Mouse (Mus musculus): ENCODE measurements around the gene Haus2.

Haus2 gene

DNA sequence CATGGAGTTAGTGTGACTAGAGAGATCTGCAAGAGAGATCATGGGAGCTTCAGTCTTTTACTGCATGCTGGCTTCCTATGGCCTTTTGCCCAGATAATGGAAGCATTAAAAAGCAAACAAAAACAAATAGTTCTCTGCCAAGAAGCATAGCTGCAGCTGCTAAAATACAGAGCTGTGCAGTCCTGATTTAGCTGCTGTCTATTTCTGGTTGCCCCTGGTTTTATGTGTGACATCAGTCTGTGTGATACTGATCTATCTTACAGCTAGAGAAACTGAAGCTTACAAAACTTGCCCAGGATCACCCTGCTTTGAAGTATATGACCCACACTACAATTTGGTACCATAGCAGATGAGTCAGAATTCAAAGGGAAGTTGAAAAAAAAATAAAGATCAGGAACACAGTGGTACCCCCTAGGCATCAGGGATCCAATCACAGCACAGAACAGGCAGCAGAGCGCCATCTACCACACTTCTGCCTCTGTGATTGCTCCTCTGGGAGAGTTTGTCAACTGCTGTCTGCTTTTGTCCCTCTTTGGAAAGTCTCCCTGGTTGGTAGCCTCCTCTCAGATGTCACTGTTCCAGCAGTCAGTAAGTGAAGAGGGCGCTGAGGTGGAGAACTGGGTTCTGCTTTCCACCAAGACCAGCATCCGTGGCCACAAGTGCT lies 54.4 kb downstream of the Haus2 start:
- in situ Hi-C loops (cut with MboI, MseI): no loop called here

DNA sequence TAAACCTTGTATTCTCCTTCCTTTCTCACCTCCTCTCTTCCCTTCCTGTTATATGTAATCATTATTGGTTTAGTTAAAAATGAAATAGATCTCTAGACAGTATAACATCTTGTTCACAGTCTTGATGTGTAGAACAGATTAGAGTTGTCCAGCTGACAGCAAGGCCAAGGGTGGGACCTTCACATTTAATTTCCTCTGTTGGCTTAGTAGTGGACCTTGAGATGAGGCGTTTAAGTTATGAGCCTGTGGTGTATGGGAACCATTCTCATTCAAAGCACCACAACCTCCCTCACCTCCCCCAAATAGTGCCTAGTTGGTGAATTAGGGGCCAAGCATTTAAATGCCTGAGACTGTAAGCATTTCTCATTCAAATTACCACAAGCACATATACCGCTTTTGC lies 58.3 kb downstream of the Haus2 start:
- in situ Hi-C loops (cut with MboI, MseI): no loop called here

DNA sequence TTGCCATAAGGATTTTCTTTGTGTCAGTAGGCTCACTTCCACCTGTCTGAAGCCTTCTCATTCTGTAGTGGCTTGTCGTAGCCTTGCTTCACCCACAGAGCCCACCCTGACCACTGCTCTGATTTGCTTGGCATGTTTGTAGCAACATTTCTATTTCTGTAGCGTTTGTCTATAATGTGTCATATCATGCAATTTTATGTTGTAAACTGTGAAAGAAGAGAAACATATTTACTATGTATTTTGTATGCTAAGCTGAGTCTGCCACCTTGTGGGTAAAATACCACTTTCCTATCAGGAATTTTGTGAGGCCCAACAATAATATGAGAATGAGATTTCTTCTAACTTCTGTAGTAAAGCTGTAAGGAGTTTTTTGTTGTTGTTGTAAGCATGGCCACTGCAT lies 61.1 kb downstream of the Haus2 start:
- in situ Hi-C loops (cut with MboI, MseI): no loop called here
